Mouse (Mus musculus) gastrocnemius, postnatal 14 days (tissue): ENCODE data around the gene Bcl7a. TPM values are rescaled to one million over a fixed set of nuclear protein-coding genes. Genes with fewer than 3 reads are reported as not detected.

Experiments
- DNase-seq: peaks from one replicate; pipeline ENCODE4 v3.0.0; 2021; ENCODE audit warnings: mixed read lengths
- intact Hi-C: fragments of 180-260 bp; cut with DNase I; formaldehyde crosslinking; loops from one replicate; pipeline ENCODE4 v1.15.1; 2025; ENCODE audit warnings: low total_unique reads
- total RNA-seq, 2 experiments: library from RNA; stranded (reverse); gene quantifications; 2 replicates each; pipeline ENCODE4 v1.2.3; 2021

The Bcl7a gene
- total RNA-seq, 2 experiments from 2014 or later: 12.7 to 14.6 TPM

- intact Hi-C loops: loop anchor here (5.0 kb wide), 1 partner anchor 132 kb away; no protein-coding TSS in a partner anchor
- DNase-seq: no peak
These were observed 26.4 kb downstream of the Bcl7a start for GRCm38 (mm10) chr5:123370049-123370448.

DNA sequence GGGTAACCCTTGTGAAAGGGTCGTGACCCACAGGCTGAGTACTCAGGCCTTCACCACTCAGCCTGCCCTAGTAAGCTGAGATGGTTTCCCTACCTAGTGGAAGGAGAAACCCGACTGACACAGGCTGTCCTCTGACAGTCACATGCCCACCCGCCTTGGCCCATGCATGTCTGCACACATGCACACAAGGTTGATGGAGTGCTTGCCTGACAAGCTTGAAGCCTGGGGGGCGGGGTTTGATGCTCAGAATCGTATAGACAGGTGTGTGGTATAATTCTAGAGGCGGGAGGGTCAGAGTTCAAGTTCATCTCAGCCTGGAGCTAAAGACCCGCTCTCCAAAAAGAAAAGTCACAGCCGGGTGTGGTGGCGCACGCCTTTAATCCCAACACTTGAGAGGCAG is 31.6 kb downstream of the Bcl7a start:
- intact Hi-C loops: no loop called here
- DNase-seq: no peak

- no peak for DNase-seq
- intact Hi-C loops: loop anchor here (2.0 kb wide), 1 partner anchor 61 kb away; no protein-coding TSS in a partner anchor
These were observed 32.3 kb downstream of the Bcl7a start for GRCm38 (mm10) chr5:123375793-123376452.

GRCm38 (mm10) chr5:123376569-123376968 is 32.9 kb downstream of the Bcl7a start:
- peak; percentile 74 for DNase-seq
- intact Hi-C loops: loop anchor here (2.0 kb wide), 1 partner anchor 60 kb away; no protein-coding TSS in a partner anchor

DNA sequence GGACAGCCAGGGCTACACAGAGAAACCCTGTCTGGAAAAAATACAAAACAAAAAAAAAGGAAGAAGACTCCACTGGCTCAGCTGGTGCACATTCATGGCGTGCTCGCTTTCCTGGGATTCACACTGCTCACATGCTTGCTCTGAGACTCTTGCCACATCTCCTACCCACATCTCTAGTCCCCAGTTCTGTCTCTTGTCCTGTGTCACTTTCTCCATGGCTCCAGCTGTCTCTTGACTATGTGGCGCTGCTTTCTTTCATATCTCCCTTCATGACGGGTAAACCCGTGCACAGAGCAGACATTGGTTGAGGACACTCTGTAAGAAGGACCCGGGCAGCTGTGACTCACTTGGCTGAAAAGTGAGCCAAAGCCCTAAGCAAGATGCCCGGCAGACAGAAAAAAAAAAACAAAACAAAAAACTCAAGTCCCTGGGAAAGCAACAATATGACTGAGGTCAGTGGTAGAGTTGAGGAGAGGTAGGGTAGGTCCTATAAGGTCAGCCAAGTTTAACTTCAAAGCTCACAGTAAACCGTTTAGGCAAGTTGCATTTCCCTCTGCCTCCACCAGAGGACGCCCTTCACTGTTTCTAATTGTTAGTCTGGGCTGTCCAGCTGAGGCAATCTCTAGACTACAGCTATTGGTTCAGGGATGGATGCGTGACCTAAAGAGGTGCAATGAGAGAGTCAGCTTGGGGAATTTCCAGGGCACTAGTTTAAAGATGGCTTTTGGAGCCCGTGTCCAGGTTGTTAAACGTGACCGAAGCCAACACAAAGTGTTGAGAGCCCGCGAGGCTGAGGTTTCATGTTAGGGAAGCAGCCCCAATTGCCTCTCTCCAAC is 33.7 kb downstream of the Bcl7a start:
- intact Hi-C loops: loop anchor here (2.0 kb wide), 1 partner anchor 59 kb away; no protein-coding TSS in a partner anchor
- DNase-seq: peak; percentile 77

GRCm38 (mm10) chr5:123378712-123379111 is 35.1 kb downstream of the Bcl7a start:
- intact Hi-C loops: no loop called here
- DNase-seq: no peak

DNA sequence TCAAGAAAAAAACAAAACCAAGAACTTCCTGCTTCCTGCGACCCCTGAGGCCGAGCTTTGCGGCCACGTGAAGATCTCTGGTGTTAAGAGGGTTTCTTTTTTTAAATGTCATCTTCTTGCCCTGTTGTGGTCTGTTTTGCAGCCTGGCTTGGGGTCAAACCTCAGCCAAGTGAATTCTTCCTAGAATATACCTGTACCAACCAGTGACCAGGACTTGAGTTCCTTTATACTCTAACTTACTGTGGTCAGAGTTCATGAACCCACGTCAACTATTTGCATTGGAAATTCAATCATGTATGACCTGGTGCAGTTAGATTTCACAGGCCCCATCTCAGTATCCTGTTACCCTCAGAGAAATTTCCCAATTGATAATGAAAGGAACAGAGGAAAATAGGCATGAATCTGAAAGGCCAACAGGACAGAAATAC is 35.9 kb downstream of the Bcl7a start:
- DNase-seq: no peak
- intact Hi-C loops: no loop called here

DNA sequence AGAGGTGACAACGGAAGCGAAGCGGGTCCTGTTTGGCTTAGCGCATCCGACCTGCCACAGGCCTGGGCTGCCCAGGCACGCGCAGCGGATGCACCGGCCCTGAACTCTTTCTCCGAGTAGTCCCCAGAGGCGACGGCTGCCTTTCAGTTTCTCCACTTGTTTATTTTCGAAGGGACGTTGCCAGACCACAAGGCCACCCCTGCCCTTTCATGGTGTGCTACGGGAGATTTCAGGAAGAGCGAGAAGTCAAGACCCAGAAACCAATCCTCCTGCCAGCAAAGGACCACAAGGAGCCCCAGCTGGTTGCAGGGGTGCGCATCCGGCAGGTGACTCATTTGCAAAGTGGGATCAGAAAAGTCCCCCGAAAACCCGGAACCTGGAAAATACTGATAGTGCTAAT is 38.3 kb downstream of the Bcl7a start:
- DNase-seq: no peak
- intact Hi-C loops: no loop called here

DNA sequence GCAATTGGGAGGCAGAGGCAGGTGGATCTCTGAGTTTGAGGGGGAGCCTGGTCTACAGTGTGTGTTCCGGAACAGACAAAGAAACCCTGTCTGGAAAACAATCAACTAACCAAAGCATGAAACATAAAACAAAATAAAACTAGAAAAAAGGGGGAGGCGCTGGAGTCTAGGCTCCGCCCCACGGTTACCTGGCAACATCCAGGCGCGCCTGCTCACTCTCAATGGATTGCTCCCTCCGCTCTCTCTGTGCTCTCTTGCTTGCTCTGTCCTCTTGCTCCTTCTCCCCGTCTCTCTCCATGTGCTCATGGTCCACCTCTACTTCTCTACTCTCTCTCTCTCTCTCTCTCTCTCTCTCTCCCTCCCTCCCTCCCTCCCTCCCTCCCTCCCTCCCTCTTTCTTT is 39.1 kb downstream of the Bcl7a start:
- no peak for DNase-seq
- intact Hi-C loops: no loop called here

DNA sequence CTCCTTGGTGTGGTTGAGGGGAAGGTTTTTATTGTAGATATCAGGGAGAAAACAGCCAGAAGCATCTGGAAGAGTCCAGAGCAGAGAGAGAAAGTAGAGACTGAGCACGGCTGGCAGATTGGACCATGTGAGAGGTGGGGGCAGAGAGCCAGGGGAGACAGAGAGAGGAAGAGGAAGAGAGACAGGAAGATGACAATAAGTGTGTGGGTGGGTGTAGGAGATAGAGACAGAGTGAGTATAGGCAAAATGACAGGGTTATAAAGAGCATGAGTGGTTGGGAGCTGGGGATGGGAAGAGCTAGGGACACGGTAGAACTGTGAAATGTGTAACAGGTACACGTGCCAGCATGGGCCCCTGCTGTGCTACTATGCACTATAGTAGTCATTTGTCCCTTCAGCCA is 44.8 kb downstream of the Bcl7a start:
- intact Hi-C loops: no loop called here
- DNase-seq: no peak

GRCm38 (mm10) chr5:123390536-123391441 is 47.2 kb downstream of the Bcl7a start:
- DNase-seq: no peak
- intact Hi-C loops: no loop called here

- DNase-seq: no peak
- intact Hi-C loops: no loop called here
These were observed 47.8 kb downstream of the Bcl7a start for GRCm38 (mm10) chr5:123391442-123391809.

DNA sequence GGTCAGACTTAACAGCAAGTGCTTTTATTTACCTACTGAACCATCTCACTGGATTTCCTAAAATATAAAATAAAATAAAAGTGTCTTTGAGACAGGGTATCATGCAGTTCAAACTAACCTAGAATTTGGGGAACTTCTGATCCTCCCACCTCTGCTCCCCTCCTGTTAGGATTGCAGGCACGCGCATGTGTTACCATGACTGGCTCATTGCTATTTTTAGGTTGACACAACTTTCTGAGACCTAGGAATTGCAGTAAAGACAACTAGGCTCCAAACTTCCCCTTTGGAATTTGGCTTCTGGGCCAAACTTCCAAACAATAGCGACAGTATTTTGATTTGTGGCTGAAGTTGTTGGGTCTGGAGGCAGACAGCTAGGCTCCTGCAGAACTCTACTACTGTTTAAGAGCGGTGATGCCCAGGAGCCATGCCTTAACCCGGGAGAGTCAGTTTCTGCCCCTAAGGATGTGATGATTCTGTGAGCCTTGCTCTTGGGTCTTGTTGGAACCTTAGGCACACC is 50.2 kb downstream of the Bcl7a start:
- intact Hi-C loops: no loop called here
- no peak for DNase-seq

- intact Hi-C loops: no loop called here
- peak; percentile 96 for DNase-seq
These were observed 50.8 kb downstream of the Bcl7a start, which contains the start of gene Mlxip for GRCm38 (mm10) chr5:123394303-123394956. Mlxip (plus strand) TSS chr5:123394798.

DNA sequence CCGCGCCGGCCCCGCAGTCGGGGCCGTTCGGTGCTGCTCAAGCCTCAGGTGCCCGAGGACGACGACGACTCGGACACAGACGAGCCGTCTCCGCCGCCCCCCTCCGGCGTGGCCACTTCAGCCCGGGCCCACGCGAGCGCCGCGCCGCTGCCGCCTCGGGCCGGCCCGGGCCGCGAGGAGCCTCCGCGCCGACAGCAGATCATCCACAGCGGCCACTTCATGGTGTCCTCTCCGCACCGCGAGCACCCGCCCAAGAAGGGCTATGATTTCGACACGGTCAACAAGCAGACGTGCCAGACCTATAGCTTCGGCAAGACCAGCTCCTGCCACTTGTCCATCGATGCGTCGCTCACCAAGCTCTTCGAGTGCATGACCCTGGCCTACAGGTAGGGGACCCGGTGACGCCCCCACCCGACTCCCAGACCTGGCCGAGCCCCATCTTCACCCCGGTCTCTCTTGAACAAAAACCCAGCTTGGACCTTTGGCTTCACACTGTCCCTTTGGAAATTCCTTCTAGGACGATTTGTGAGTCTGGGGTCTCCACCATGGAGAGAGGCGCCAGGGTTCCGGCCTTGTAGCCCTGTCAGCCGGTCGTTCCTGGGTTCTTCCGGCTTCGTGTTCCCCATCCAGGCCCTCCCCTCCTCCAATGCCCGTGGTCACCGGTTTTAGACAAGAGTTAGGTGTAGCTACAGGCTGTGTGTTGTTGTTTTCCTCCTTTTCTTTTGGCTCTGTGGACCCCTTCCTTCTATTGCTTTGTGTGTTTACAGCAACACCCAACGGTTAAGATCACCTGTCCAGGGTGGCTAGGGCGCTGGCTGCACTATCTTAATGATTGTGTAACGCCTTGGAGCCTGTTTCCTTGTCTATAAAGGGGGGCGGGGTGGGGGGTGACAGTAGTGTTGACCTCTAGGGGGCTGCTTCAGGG is 51.6 kb downstream of the Bcl7a start:
- intact Hi-C loops: no loop called here
- no peak for DNase-seq

DNA sequence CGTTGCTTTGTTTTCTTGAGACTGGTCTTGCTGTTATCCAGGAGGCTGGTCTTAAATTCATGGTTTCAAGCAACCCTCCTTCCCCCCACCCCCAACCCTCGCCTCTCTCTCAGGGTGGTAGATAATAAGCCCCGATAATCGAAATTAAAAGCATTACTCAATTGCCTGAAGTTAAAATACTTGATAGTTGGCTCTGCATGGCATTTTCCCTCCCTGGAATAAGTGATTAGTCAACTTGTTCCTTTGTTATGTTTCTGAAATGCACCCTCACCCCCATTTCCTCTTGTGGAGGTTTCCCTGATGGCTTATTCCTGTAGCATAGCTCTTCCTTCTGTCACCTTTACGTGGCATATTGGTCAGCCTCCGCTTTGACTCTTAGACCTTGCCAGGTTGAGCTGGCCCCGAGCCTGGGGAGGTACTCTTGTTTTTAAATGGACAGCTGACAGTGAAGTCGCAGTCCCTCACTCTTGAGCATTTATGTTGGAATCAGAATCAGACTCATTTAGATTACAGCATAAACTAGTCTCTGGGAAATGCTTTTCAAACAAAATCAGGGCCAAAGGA is 53.3 kb downstream of the Bcl7a start:
- intact Hi-C loops: no loop called here
- DNase-seq: no peak

- intact Hi-C loops: no loop called here
- no peak for DNase-seq
These were observed 54.2 kb downstream of the Bcl7a start for GRCm38 (mm10) chr5:123397786-123398185.
